Mouse (Mus musculus) embryonic fibroblast, embryonic 13.5 days (primary cell): ENCODE measurements at regions not wholly inside any gene's neighbourhood (a gene's known extent, or its start where the extent isn't known, plus 50 kb on each side); places are given as distances from the start of the nearest gene placed in this dataset.

Source experiments
- CTCF ChIP-seq: IDR thresholded peaks from 2 replicates; pipeline ENCODE4 v1.5.1; 2011; ENCODE audit warnings: mild to moderate bottlenecking, control low read depth, low read length, moderate library complexity, borderline replicate concordance; ENCODE audit not compliant: insufficient read depth
- POLR2A ChIP-seq: IDR thresholded peaks from 2 replicates; pipeline ENCODE4 v1.6.1; 2011; ENCODE audit warnings: low read depth, mild to moderate bottlenecking, control low read depth, low read length, moderate library complexity

DNA sequence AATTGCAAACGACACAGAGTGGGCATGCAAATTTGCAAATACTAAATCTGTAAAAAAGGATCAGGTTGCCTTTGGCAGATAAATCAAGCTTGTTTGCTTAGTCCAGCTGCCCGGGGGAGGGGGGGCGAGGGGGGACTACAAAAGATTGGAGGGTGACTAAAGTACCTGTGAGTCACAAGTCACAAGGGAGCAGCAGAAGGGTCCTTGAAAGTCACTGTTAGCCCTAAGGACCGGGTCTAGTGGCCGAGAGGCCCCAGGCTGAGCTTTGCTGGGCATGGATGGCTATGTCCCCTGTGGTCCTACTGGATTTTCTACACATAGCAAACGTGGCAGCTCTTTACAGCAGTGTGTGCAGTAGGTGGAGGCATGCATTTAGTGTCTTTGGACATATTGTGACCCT lies 118.4 kb upstream of the Pitx1 start:
- TF ChIP-seq CTCF, result no peak
- TF ChIP-seq POLR2A, result no peak
